Mouse (Mus musculus) macrophage (primary cell): ENCODE results near the gene Donson. TPM values are rescaled to one million over a fixed set of nuclear protein-coding genes. Genes with fewer than 3 reads are reported as not detected.
A peak's percentile ranks its signal among the peaks of the same experiment; 100 is the strongest.

ENCODE experiments used
- H3K27ac ChIP-seq: fragments of 350-480 bp; formaldehyde crosslinking; 2 replicates; pipeline ENCODE4 v1.9.0; 2021
- H3K36me3 ChIP-seq: fragments of 350-480 bp; formaldehyde crosslinking; 2 replicates; pipeline ENCODE4 v1.9.0; 2021; ENCODE audit errors: inconsistent target
- H3K4me3 ChIP-seq: fragments of 350-480 bp; formaldehyde crosslinking; 2 replicates; pipeline ENCODE4 v1.9.0; 2021; ENCODE audit errors: inconsistent target
- H3K79me2 ChIP-seq: fragments of 350-480 bp; formaldehyde crosslinking; 2 replicates; pipeline ENCODE4 v1.9.0; 2021; ENCODE audit errors: inconsistent target
- WGBS: methylation state at CpG from one replicate; pipeline ENCODE4 v1.1.7; 2026; ENCODE audit warnings: inconsistent platforms; ENCODE audit not compliant: missing documents; 5-methylcytosine and 5-hydroxymethylcytosine counted together
- polyA plus RNA-seq: library from polyadenylated mRNA; stranded (reverse); fragments of 250-400 nt; gene quantifications from 3 replicates; pipeline ENCODE4 v1.2.4, GENCODE M21; 2018; ENCODE audit warnings: inconsistent platforms
- total RNA-seq, 78 experiments: library from RNA; depleted of rRNA; stranded (reverse); fragments of 250-400 nt; gene quantifications; 1 replicate in 9 of 78; 2 replicates in 24 of 78; 3 replicates in 43 of 78; 4 replicates in 2 of 78; pipeline ENCODE4 v1.2.4; 2018; ENCODE audit warnings: inconsistent platforms in 56 of 78

Gene Donson
- 10 to 100 TPM in 25 of 26 experiments, 1 to 10 TPM in 1; 9.4 to 66.4 (median 28.6) TPM for total RNA-seq (2018; cell fraction: chromatin; rRNA removed)
- total RNA-seq (2018; cell fraction: cytosol; rRNA removed): 1 to 10 TPM; 2.9 to 7.8 (median 4.6) TPM
- total RNA-seq (2018; cell fraction: nucleus; rRNA removed): 10 to 100 TPM in 25 of 26 experiments, 1 to 10 TPM in 1; 9.2 to 45.4 (median 20.3) TPM
- polyA plus RNA-seq: 4.9 to 12.7 TPM (median 6.0 TPM) in 3 replicates

DNA sequence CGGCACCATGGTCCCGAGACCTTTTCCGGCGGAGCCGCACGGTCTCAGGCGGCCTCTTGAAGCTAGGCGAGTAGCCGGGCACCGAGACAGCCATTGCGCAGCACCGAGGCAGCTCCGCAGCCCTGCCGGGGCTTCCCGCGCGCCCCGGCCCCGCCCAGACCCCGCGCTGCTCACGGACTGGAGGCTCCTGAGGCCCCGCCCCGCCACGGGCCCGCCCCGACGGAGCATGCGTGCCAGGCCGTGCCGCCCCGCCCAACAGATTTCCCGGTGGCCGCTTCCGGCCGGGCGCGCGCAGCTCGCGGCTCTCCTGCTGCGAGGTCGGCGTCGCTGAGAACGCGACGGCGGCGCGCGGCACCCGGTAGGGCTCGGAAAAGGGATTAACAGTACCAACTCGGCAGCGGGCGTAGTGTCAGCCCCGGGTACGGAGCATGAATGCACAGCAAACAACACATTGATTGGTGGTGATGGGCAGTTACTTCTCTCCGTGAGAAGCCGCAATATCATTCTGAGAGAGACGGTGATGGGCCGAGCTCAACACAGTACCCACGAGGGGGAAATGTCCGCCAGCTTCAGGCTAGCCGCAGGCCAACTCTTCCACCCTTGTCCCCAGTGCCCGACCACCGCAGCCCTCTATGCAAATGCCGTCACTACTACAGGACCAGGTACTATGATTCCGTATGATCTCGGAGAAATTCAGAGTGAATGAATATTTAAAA lies at the start of gene Donson:
Gene Donson, minus strand, starts transcription at position 152 of the 716 bp plus-strand sequence.
- WGBS: under 1% methylated on average over 65 of the region's 71 CpGs
- peaks cover 4% of the 10 kb centered on the region; the same call in 1 of the 2 replicates for H3K36me3 ChIP-seq

DNA sequence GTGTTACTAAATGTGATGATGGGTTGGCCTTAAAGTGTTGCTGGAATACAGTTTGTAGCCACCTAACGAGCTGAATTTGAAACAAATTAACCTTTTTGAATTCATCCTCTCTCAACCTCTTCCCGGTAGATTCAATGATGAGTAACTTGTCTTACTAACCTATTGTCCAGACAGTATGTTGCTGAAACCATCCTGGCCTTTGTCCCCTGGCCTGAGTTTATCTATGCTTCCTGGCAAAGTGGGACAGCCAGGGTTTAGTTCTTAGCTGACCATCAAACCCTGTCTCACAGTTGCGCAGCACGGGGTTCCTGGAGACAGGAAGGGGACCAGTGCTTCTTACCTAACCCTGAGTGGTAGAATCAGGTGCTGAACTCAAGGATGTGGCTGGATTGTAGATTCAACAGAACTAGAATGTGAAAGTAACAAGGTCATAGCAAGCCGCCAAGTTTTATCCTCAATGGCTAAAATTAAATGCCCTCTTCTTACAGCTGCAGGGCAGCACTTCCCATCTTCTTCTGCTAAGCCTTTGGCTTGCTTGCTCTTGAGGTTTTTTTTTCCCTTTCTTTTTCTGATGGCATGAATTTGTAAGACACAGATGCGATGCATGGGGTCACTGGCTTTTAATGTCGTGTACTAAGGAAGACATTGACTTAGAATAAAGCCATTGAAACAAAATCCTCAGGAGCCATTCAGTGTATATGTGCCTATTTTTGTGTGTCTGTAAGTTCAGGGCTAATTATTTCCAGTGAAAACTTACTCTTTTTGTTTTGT lies 47.7 kb upstream of the Donson start:
- 58% methylated on average over 7 of the region's 7 CpGs for WGBS
- Histone ChIP-seq H3K36me3 (no peaks in the 10 kb centered on the region), H3K27ac (peak overlapping the region; percentile 87), H3K79me2 (peaks cover 100% of the 10 kb centered on the region), H3K4me3 (no peak overlapping the region)

More for the DNA sequence above, at the start of gene Donson:
- Histone ChIP-seq H3K27ac (0 out of 2 replicates have a peak within 1 kb of the TSS, but pooled peaks have one; percentile 12), H3K4me3 (peak within 1 kb of the TSS; percentile 41), H3K79me2 (no peaks in the 10 kb centered on the region; the same call in 1 of the 2 replicates)

DNA sequence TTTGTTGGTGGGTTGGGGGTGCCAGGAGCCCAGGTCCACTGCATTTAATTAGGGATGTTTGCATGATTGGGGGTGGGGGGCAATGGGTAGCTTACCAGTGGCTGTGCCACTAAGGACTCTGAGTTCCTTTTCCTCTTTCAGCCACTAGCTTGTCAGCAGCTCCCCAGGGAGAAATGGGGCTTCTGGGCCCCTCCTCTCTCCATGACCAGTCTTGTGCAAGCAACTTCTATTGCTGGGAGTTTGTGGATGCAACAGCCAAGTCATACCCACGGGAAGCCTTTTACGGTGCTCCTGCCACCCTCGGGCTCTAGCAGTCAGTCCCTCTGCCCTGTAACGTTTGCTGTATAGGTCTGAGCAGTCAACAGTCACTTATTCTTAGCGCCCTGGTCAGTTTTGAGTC lies 46.2 kb upstream of the Donson start:
- peak overlapping the region; percentile 87 for H3K27ac ChIP-seq
- H3K79me2 ChIP-seq: peaks cover 100% of the 10 kb centered on the region
- WGBS: 14% methylated on average over 5 of the region's 5 CpGs
- H3K36me3 ChIP-seq: no peaks in the 10 kb centered on the region
- H3K4me3 ChIP-seq: no peak overlapping the region

DNA sequence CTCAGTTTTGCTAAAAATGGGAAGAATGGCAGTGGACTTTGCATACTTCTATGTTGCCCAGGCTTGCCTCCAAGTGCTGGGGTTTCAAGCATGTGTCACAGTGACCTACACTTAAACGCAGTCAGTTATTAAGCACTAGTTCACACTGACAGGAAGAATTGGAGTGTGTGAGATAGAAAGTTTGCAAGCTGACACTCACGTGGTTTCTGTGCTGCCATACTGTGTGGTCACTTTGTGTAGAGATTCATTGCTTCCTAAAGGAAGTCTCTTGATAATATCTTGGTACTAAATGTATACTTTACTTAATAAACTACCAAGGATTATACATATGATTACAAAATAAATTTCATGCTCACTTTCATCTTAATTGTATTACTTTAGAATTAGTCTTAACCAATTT lies 44.2 kb upstream of the Donson start:
- peak overlapping the region; percentile 83 for H3K27ac ChIP-seq
- H3K36me3 ChIP-seq: no peaks in the 10 kb centered on the region
- peaks cover 81% of the 10 kb centered on the region for H3K79me2 ChIP-seq
- WGBS: 35% methylated on average over 2 of the region's 2 CpGs
- no peak overlapping the region for H3K4me3 ChIP-seq

DNA sequence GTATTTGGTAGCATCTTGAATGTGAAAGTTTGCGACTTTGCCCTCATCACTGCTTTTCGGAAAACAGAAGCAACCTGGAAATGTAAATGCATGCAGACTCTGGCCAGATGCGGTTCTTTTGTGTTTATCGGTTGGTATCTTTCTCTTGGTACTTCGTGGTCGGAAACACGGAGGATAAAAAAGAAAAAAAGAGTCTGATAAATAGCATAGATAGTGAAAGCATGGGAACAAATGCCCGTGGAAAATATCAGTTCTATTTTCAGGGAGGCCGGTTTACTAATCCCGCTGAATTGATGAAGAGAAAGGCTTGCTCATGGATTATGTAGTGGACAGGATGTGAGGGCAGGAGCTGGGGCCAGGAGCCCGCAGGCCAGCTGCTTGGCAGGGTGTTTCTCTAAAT lies 41.9 kb upstream of the Donson start:
- peak overlapping the region; percentile 91 for H3K4me3 ChIP-seq
- 3% methylated on average over 11 of the region's 11 CpGs for WGBS
- peaks cover 79% of the 10 kb centered on the region for H3K79me2 ChIP-seq
- peak overlapping the region; percentile 83 for H3K27ac ChIP-seq
- no peaks in the 10 kb centered on the region for H3K36me3 ChIP-seq

DNA sequence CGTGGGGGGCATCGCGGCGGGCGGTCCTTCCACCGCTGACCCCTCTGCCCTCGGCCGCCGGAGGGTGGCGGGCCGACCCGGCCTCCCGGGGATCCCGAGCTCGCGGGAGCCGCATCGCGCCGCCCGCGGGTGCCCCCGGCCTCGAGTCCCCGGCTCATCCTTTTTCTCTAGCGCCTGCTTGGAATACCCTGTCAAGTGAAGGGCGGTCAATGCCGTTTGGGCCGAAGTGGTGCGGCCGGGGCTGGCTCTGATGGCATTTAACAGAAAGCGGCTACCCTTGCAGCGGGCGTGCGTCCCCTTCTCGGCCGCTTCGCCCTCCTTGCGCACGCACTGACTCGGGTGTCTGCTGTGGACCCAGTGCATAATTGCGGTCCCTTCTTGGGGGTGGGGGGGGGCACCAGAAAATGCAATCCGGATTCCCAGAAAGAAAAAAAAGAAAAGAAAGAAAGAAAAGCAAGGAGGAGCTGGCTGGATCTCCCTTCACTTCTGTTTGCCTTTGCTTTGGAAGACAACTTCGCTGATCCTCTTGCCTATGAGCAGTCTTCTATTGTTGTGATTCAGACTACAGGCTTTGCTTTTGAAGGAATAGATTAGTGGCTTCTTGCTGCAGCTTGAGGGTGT lies 41.4 kb upstream of the Donson start:
- Histone ChIP-seq H3K36me3 (no peaks in the 10 kb centered on the region), H3K27ac (peak overlapping the region; percentile 83), H3K4me3 (peak overlapping the region; percentile 91), H3K79me2 (peaks cover 79% of the 10 kb centered on the region)
- WGBS: 0% methylated on average over 25 of the region's 44 CpGs

DNA sequence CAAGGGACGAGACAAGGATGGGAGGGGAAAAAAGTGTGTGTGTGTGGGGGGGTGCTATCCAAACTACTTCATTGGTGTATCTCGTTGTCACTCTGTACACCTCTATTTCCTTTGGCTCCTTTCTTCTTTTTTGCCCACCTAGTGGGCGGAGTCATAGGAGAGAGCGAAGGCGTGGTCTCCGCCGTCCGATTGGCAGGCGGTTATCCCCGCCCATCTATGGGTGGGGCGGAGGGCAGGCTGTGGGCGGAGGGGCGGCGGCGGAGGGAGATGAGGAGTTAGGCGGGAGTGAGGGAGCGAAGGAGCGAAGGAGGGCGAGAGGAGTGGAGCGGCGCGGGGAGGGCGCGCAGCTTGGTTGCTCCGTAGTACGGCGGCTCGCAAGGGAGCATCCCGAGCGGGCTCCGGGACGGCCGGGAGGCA lies 40.5 kb upstream of the Donson start, which contains the start of gene Itsn1:
Gene Itsn1, plus strand, starts transcription at position 216 of the 417 bp plus-strand sequence.
- peak within 1 kb of the TSS; percentile 83 for H3K27ac ChIP-seq
- peak within 1 kb of the TSS; percentile 91 for H3K4me3 ChIP-seq
- H3K36me3 ChIP-seq: no peaks in the 10 kb centered on the region
- H3K79me2 ChIP-seq: peaks cover 79% of the 10 kb centered on the region
- 1% methylated on average over 29 of the region's 33 CpGs for WGBS

DNA sequence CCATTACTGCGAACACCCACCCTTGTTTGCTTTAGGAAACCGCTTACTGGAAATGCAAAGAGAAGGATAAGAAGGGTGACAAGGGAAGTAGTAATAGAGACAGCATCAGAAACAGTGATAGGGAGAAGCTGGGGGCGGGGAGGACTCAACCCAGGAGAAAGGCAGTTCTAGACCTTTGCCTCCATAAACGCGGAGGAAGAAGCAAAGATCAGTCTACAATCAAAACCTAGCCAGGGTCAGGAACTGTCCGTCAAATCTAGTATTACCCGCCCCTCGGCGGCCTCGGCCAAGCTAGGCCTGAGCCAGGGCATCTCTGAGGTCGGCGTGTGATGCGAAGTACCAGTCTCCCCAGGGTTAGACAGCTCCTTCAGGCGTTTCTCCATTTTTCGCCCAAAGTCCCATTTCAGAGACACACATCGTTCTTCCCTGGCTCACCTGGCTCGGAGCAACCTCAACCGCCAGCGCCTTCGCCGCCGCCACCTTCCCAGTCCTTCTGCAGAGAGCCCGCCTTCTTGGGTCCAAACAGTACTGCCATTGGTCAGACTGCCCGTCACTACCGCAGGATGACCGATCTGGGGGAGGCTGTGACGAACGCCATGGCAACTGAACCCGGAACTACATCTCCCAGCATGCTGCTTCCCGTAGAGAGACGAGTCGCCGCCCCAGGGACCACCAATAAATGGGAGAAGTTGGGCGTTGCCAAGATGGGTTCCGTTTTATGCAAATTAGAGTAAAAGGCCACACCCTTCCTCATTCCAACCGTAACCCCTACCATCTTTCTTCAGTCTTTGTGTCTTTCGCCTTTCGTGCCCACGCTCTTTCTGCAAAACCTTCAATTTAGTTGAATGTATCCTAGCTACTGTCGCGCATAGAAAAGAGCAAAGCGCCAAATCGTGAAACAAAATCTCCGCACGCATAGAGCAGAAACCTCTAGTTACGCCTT lies 39.8 kb upstream of the Donson start, which contains the start of gene Cryzl1:
Gene Cryzl1, minus strand, starts transcription at position 853 of the 943 bp plus-strand sequence.
- under 1% methylated on average over 46 of the region's 46 CpGs for WGBS
- H3K4me3 ChIP-seq: peak within 1 kb of the TSS; percentile 91

DNA sequence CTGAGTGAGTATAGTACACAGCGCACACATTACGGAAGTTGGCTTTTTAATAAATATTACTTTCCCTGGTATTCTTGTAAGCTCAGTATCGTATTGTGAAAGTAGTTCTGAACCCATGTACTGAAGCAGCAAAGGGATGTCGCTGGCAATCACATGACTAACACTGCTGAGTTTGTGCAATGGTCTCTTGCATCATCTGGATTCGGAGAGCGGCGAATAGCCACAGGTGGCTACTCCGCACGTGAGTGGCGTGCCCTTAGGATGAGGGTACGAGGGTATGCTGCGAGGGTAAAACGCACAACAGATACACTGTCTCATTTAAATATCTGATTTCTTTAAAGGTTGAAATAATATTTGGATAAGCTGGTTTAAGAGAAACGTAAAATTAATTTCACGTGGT lies 38.9 kb upstream of the Donson start:
- H3K27ac ChIP-seq: peak overlapping the region; percentile 77
- no peaks in the 10 kb centered on the region for H3K36me3 ChIP-seq
- peaks cover 79% of the 10 kb centered on the region for H3K79me2 ChIP-seq
- H3K4me3 ChIP-seq: peak overlapping the region; percentile 72
- 17% methylated on average over 15 of the region's 15 CpGs for WGBS

More for the DNA sequence above, 39.8 kb upstream of the Donson start, which contains the start of gene Cryzl1:
- Histone ChIP-seq H3K79me2 (peaks cover 79% of the 10 kb centered on the region), H3K27ac (peak within 1 kb of the TSS; percentile 83), H3K36me3 (no peaks in the 10 kb centered on the region)

DNA sequence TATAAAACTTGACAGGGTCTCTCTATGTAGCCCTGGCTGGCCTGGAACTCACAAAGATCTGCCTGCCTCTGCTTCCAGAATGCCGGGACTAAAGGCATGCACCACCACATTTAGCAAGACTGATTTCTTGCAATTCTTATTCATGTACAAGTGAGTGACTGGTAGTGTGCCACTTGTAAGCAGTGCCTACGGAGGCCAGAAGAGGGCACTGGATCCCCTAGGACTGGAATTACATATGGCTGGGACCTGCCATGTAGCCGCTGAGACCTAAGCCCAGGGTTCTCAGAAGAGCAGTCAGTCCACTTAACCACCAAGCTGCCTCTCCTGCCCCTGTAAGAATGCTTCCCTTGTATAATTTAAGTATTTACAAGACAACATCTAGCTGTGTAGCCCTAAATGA lies 35.7 kb upstream of the Donson start:
- peaks cover 14% of the 10 kb centered on the region for H3K36me3 ChIP-seq

DNA sequence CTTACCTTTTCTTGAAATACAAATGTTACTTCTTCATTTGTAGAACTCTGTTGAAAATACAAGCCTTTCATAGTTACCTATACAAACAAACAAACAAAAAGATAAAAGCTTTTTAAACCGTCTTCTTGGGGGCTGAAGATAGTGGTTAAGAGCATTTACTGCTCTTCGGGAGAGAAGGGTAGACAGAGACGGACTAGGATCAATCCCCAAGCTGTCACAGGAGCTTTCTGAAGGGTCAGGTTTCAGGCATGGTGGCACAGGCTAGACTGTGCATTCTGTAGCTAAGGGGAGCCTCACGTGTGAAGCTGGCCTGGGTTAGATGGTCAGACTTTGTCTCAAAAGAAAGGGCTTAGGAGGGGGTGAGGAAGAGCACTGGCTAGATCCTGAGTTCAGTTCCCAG lies 28.8 kb upstream of the Donson start:
- WGBS: 96% methylated on average over 4 of the region's 4 CpGs
- Histone ChIP-seq H3K27ac (no peak overlapping the region), H3K36me3 (peaks cover 44% of the 10 kb centered on the region), H3K4me3 (no peak overlapping the region), H3K79me2 (peaks cover 29% of the 10 kb centered on the region)

More for the DNA sequence above, 35.7 kb upstream of the Donson start:
- Histone ChIP-seq H3K4me3 (no peak overlapping the region), H3K27ac (no peak overlapping the region), H3K79me2 (peaks cover 82% of the 10 kb centered on the region)
- WGBS: 75% methylated on average over 2 of the region's 3 CpGs

DNA sequence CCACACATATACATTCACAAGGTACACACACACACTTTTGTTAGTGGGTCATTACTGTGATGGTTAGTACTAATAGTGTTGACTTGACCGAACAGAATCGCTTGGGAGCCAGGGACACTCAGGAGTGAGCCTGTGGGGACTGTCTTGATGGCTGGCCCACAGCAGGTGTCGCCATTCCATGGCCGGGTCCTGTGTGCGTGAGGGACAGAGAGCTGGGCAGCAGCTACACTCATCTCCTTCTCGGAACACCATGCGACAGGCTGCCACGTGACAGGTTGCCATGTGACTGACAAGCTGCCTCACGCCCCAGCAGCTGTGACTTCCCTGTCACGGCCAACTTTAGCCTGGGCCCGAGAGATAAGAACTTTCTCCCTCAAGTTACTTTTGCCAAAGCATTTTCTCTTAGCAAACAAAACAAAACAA lies 28.4 kb upstream of the Donson start:
- H3K4me3 ChIP-seq: no peak overlapping the region
- H3K36me3 ChIP-seq: peaks cover 44% of the 10 kb centered on the region
- WGBS: 79% methylated on average over 10 of the region's 11 CpGs
- H3K27ac ChIP-seq: no peak overlapping the region
- H3K79me2 ChIP-seq: peaks cover 24% of the 10 kb centered on the region; the same call in 1 of the 2 replicates

DNA sequence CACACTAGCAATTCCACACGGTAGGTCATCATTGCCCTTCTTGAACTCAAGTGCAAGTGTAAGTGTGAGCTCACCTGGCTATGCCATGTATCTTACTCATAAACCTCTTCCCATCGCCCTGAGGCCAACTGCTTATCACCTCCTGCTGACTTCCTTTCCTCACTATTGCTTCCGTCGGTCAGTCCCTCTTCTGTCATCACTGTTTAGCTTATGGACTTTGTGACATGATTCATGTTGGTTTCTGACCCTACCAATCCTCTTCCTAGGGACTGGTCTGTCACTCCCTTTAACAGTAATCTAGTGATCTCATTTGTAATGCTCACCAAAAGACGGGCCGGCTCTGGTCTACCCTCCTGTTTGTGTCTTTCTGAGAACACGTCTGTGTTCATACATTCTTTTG lies 21.7 kb upstream of the Donson start:
- Histone ChIP-seq H3K27ac (no peak overlapping the region), H3K36me3 (peaks cover 66% of the 10 kb centered on the region), H3K4me3 (no peak overlapping the region), H3K79me2 (no peaks in the 10 kb centered on the region)
- WGBS: 94% methylated on average over 7 of the region's 7 CpGs
